ENCODE assay signal across 7 mouse cellular contexts in the genomic region with DNA sequence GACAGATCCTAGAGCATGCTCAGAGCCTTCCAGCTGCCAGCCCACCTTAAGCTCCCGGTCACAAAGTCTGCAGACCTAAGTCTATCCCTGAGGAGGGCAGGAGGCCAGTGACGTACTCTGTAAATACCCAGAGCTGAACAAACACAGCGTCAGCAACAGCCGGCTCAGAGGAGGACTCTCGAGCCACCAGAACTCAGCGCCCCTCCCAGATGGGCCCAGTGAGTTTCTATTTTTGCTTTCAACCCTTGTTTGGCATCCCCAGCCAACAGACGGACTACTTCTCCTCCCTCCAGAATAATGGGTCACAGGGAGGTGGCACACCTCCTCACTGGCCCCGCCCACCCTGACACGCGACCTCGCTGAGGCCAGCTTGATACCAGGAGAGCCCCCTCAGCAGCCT. TPM values are rescaled to one million over a fixed set of nuclear protein-coding genes. Genes with fewer than 3 reads are reported as not detected.
DNase-seq lines count a peak whose midpoint lies in the region; ATAC-seq and TF ChIP-seq lines count a peak whose summit lies in the region.

No protein-coding gene starts in this region.

- TF ChIP-seq CTCF in lung, postnatal 0 days (IDR thresholded peaks at IDR 0.05) = no peak

- WGBS in liver, embryonic 13.5 days (ENCODE audit: insufficient replicate concordance) = 18% methylated on average over 11 of the region's 11 CpGs
- 15% methylated on average over 11 of the region's 11 CpGs for WGBS in embryonic facial prominence, embryonic 10.5 days
- 8% methylated on average over 11 of the region's 11 CpGs for WGBS in heart, embryonic 16.5 days
- WGBS in lung, postnatal 0 days = 10% methylated on average over 11 of the region's 11 CpGs

- ATAC-seq in liver, embryonic 13.5 days (ENCODE audit: low read depth) = no peak
- peak; percentile 84 for ATAC-seq in heart, embryonic 16.5 days (replicated peaks; ENCODE audit: extremely low read depth, insufficient read depth, low FRiP score)
- ATAC-seq in lung, postnatal 0 days = peak; percentile 90
- no peak for ATAC-seq in erythroblast, adult 5-6 weeks (replicated peaks; ENCODE audit: low FRiP score, poor library complexity, severe bottlenecking)

- no peaks in the 10 kb centered on the region for H3K4me1 ChIP-seq in liver, embryonic 13.5 days (replicated peaks)
- peaks cover 32% of the 10 kb centered on the region for H3K4me1 ChIP-seq in embryonic facial prominence, embryonic 10.5 days
- H3K4me1 ChIP-seq in heart, embryonic 16.5 days (ENCODE audit: control insufficient read depth, insufficient read depth, low read length) = peaks cover 39% of the 10 kb centered on the region
- peaks cover 35% of the 10 kb centered on the region for H3K4me1 ChIP-seq in lung, postnatal 0 days (ENCODE audit: insufficient read depth, low read depth, low read length)

- H3K4me2 ChIP-seq in liver, embryonic 13.5 days = peak overlapping the region; percentile 13
- peak overlapping the region; percentile 42 for H3K4me2 ChIP-seq in heart, embryonic 16.5 days (ENCODE audit: low read depth, low read length)
- peak overlapping the region; percentile 23 for H3K4me2 ChIP-seq in lung, postnatal 0 days (replicated peaks; ENCODE audit: low read depth, low read length)

- TF ChIP-seq EP300 in lung, postnatal 0 days (IDR thresholded peaks at IDR 0.05) = peak; percentile 62

- H3K9me3 ChIP-seq in liver, embryonic 13.5 days (replicated peaks) = no peaks in the 10 kb centered on the region
- H3K9me3 ChIP-seq in embryonic facial prominence, embryonic 10.5 days = no peaks in the 10 kb centered on the region
- H3K9me3 ChIP-seq in heart, embryonic 16.5 days (replicated peaks; ENCODE audit: control insufficient read depth, low read length) = no peaks in the 10 kb centered on the region
- H3K9me3 ChIP-seq in lung, postnatal 0 days (ENCODE audit: low read length) = no peaks in the 10 kb centered on the region

- no peak for DNase-seq in liver, embryonic 13.5 days
- no peak for DNase-seq in liver
- no peak for DNase-seq in embryonic facial prominence, embryonic 10.5 days (ENCODE audit: low spot score)
- peak; percentile 92 for DNase-seq in lung, postnatal 0 days (ENCODE audit: low spot score)
- DNase-seq in spleen, postnatal 14 days (ENCODE audit: low spot score in 2 of 2) = no peak

- peaks cover 49% of the 10 kb centered on the region for H3K27me3 ChIP-seq in liver, embryonic 13.5 days
- peaks cover 58% of the 10 kb centered on the region for H3K27me3 ChIP-seq in embryonic facial prominence, embryonic 10.5 days (replicated peaks; ENCODE audit: low read depth, poor library complexity, severe bottlenecking)
- H3K27me3 ChIP-seq in heart, embryonic 16.5 days (ENCODE audit: control insufficient read depth, insufficient read depth, low read length) = peaks cover 13% of the 10 kb centered on the region
- H3K27me3 ChIP-seq in lung, postnatal 0 days (replicated peaks; ENCODE audit: insufficient read depth, low read length) = peaks cover 1% of the 10 kb centered on the region; the same call in 1 of the 2 replicates

- no peak overlapping the region for H3K4me3 ChIP-seq in liver, embryonic 13.5 days (replicated peaks)
- no peak overlapping the region for H3K4me3 ChIP-seq in embryonic facial prominence, embryonic 10.5 days
- peak overlapping the region; percentile 11; the same call in 1 of the 2 replicates for H3K4me3 ChIP-seq in heart, embryonic 16.5 days (ENCODE audit: low read length)
- no peak overlapping the region for H3K4me3 ChIP-seq in lung, postnatal 0 days (ENCODE audit: low read depth, low read length)

- no peak overlapping the region for H3K27ac ChIP-seq in liver, embryonic 13.5 days
- 0 out of 2 replicates have a peak overlapping the region, but pooled peaks have one; percentile 0 for H3K27ac ChIP-seq in embryonic facial prominence, embryonic 10.5 days (replicated peaks)
- peak overlapping the region; percentile 93 for H3K27ac ChIP-seq in heart, embryonic 16.5 days (ENCODE audit: low read length)
- peak overlapping the region; percentile 91 for H3K27ac ChIP-seq in lung, postnatal 0 days (ENCODE audit: low read length)

- no peaks in the 10 kb centered on the region for H3K36me3 ChIP-seq in liver, embryonic 13.5 days
- H3K36me3 ChIP-seq in embryonic facial prominence, embryonic 10.5 days (replicated peaks) = no peaks in the 10 kb centered on the region
- H3K36me3 ChIP-seq in heart, embryonic 16.5 days (ENCODE audit: control insufficient read depth, insufficient read depth) = no peaks in the 10 kb centered on the region
- H3K36me3 ChIP-seq in lung, postnatal 0 days (ENCODE audit: insufficient read depth, low read length) = no peaks in the 10 kb centered on the region

- no peak overlapping the region for H3K9ac ChIP-seq in liver, embryonic 13.5 days
- H3K9ac ChIP-seq in heart, embryonic 16.5 days (ENCODE audit: low read length) = peak overlapping the region; percentile 60
- H3K9ac ChIP-seq in lung, postnatal 0 days (replicated peaks; ENCODE audit: low read depth) = 0 out of 2 replicates have a peak overlapping the region, but pooled peaks have one; percentile 12

RNA-seq across cellular contexts. Expression of gene Pitpnm3, which starts 5.6 kb away (rescaled TPM):
- polyA plus RNA-seq in liver, embryonic 13.5 days (2015; fragmentation: Nextera tagmentation; extraction: Ambion mirVana) = 0.06 and 0.14 TPM in 2 replicates
- polyA plus RNA-seq in embryonic facial prominence, embryonic 10.5 days (2016; fragmentation: Nextera tagmentation; extraction: Ambion mirVana) = 0.23 and 0.24 TPM in 2 replicates
- 0.18 and 0.45 TPM in 2 replicates for polyA plus RNA-seq in heart, embryonic 16.5 days (2015; fragmentation: Nextera tagmentation; extraction: Ambion mirVana)
- polyA plus RNA-seq in lung, postnatal 0 days (2015; fragmentation: Nextera tagmentation; extraction: Ambion mirVana) = 8.3 and 8.5 TPM in 2 replicates
- total RNA-seq in erythroblast, adult 5-6 weeks (2015; ENCODE audit: low replicate concordance) = not detected in 2 replicates
- 0.14 TPM in 1 of 2 replicates, not detected in the other for total RNA-seq in erythroblast, adult 5-6 weeks (2017; ENCODE audit: low replicate concordance)

Comparison
In these comparisons a context has a peak if more than half of its experiments do, and no peak if none do; other contexts are left out.
1. ATAC-seq: peak in heart, embryonic 16.5 days (single experiment) and lung, postnatal 0 days (single experiment); none in liver, embryonic 13.5 days (single experiment) and erythroblast, adult 5-6 weeks (single experiment).
2. Peak in every context shown above with its lines, with median percentiles within 50 percentile points of each other: H3K4me2 ChIP-seq.